Mouse (Mus musculus): ENCODE results near the gene Gmnn.

DNA sequence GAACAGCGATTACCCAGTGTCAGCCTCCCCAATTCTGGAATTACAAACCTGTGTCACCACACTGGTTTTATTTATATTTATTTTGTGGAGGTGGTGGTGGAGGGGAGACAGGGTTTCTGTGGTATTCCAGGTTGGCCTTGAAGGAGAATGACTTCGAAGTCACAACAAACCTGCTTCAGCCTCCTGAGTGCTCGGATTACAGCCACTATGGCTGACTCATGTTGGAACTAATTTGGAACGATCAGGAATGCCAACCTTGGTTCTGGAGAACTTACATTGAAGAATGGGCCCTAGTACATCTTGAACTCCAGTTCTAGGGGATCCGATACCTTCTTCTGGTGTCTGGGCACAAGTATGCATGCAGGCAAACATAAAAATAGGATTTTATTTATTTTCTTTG, 37.7 kb upstream of the Gmnn start:
- no peak for TF ChIP-seq CTCF (IDR thresholded peaks at IDR 0.05; ENCODE audit: borderline replicate concordance, insufficient read depth, low read depth, low read length)
- no peak for TF ChIP-seq POLR2A (IDR thresholded peaks at IDR 0.05; ENCODE audit: borderline replicate concordance, insufficient read depth, low read length)
